17 mouse cellular contexts compared by ENCODE assay signal in the genomic region with DNA sequence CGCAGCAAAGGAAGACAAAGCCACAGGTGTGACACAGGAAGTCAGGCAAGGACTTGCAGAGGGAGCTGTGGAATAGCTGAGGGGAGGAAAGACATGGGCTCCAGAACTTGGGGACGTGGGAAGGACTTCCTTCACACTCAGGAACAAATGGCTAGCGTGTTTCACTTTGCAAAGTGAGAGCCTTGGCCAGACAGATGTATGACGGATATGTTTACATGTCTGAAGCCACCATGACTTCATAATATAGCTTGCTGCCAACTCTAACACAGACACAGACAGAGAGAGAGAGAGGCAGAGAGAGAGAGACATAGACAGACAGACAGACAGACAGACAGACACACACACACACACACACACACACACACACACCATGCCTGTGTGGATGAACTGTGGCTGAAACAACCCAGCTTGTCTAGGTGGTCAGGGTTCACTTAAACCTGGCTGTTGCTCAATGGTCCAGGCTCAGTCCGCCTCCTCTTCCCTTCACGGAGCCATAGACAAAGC. TPM values are rescaled to one million over a fixed set of nuclear protein-coding genes. Genes with fewer than 3 reads are reported as not detected.
DNase-seq lines count a peak whose midpoint lies in the region; ATAC-seq and TF ChIP-seq lines count a peak whose summit lies in the region.
"Had no signal": no experiment of that assay in that cellular context is flagged by ENCODE, and none has a peak within 500 bp of the region (broad histone marks: within the 10 kb centered on the region; RNA-seq: fewer than 3 reads in every experiment).

No protein-coding gene starts in this region.

- no peak overlapping the region for H3K27ac ChIP-seq in liver, embryonic 15.5 days (replicated peaks)
- no peak overlapping the region for H3K27ac ChIP-seq in liver, embryonic 12.5 days
- no peak overlapping the region for H3K27ac ChIP-seq in lung, postnatal 0 days (ENCODE audit: low read length)
- H3K27ac ChIP-seq in brown adipose tissue, adult 24 weeks (replicated peaks; ENCODE audit: low read depth, low read length), result peak overlapping the region; percentile 97
- no peak overlapping the region for H3K27ac ChIP-seq in forebrain, embryonic 16.5 days (ENCODE audit: low read length)
- H3K27ac ChIP-seq: embryonic facial prominence, embryonic 12.5 days; gastrocnemius, adult 2 months; hindbrain, embryonic 15.5 days had no signal

- no peaks in the 10 kb centered on the region for H3K9me3 ChIP-seq in liver, embryonic 15.5 days (replicated peaks)
- H3K9me3 ChIP-seq in liver, embryonic 12.5 days (replicated peaks), result peaks cover 13% of the 10 kb centered on the region; the same call in 1 of the 2 replicates
- H3K9me3 ChIP-seq in lung, postnatal 0 days (ENCODE audit: low read length), result 0 out of 2 replicates have a peak, but pooled peaks cover 7% of the 10 kb centered on the region
- no peaks in the 10 kb centered on the region for H3K9me3 ChIP-seq in forebrain, embryonic 16.5 days (ENCODE audit: control insufficient read depth, low read length)
- H3K9me3 ChIP-seq: embryonic facial prominence, embryonic 12.5 days; hindbrain, embryonic 15.5 days had no signal

- no peaks in the 10 kb centered on the region for H3K4me1 ChIP-seq in liver, embryonic 15.5 days (replicated peaks)
- H3K4me1 ChIP-seq in liver, embryonic 12.5 days, result no peaks in the 10 kb centered on the region
- no peaks in the 10 kb centered on the region for H3K4me1 ChIP-seq in lung, postnatal 0 days (ENCODE audit: insufficient read depth, low read depth, low read length)
- peaks cover 15% of the 10 kb centered on the region; the same call in 1 of the 2 replicates for H3K4me1 ChIP-seq in brown adipose tissue, adult 24 weeks (ENCODE audit: control insufficient read depth, insufficient read depth, insufficient read length, low read length)
- no peaks in the 10 kb centered on the region for H3K4me1 ChIP-seq in forebrain, embryonic 16.5 days (replicated peaks; ENCODE audit: control insufficient read depth, insufficient read depth, low read length)
- H3K4me1 ChIP-seq: embryonic facial prominence, embryonic 12.5 days; heart, embryonic 12.5 days; hindbrain, embryonic 15.5 days had no signal

- 51% methylated on average over 6 of the region's 6 CpGs for WGBS in liver, embryonic 15.5 days (ENCODE audit: insufficient replicate concordance)
- 45% methylated on average over 6 of the region's 6 CpGs for WGBS in liver, embryonic 12.5 days (ENCODE audit: insufficient replicate concordance)
- 41% methylated on average over 6 of the region's 6 CpGs for WGBS in lung, postnatal 0 days
- WGBS in forebrain, embryonic 16.5 days, result 76% methylated on average over 6 of the region's 6 CpGs

- TF ChIP-seq CTCF in lung, postnatal 0 days (IDR thresholded peaks at IDR 0.05), result no peak

- no peak overlapping the region for H3K9ac ChIP-seq in liver, embryonic 15.5 days
- H3K9ac ChIP-seq in liver, embryonic 12.5 days, result no peak overlapping the region
- no peak overlapping the region for H3K9ac ChIP-seq in lung, postnatal 0 days (replicated peaks; ENCODE audit: low read depth)
- no peak overlapping the region for H3K9ac ChIP-seq in forebrain, embryonic 16.5 days (replicated peaks; ENCODE audit: low read depth, low read length)
- H3K9ac ChIP-seq: embryonic facial prominence, embryonic 12.5 days; forebrain, postnatal 0 days; heart, embryonic 12.5 days; hindbrain, embryonic 15.5 days had no signal

- no peak overlapping the region for H3K4me3 ChIP-seq in liver, embryonic 15.5 days (replicated peaks)
- no peak overlapping the region for H3K4me3 ChIP-seq in liver, embryonic 12.5 days
- no peak overlapping the region for H3K4me3 ChIP-seq in lung, postnatal 0 days (ENCODE audit: low read depth, low read length)
- H3K4me3 ChIP-seq in brown adipose tissue, adult 24 weeks (ENCODE audit: insufficient read depth, low read depth, low read length), result no peak overlapping the region
- H3K4me3 ChIP-seq in forebrain, embryonic 16.5 days (replicated peaks; ENCODE audit: low read length), result no peak overlapping the region
- H3K4me3 ChIP-seq: embryonic facial prominence, embryonic 12.5 days; gastrocnemius, adult 2 months; heart, embryonic 12.5 days; hindbrain, embryonic 15.5 days had no signal

- no peak overlapping the region; the same call in 1 of the 2 replicates for H3K4me2 ChIP-seq in liver, embryonic 15.5 days
- H3K4me2 ChIP-seq in liver, embryonic 12.5 days, result no peak overlapping the region
- no peak overlapping the region for H3K4me2 ChIP-seq in lung, postnatal 0 days (replicated peaks; ENCODE audit: low read depth, low read length)
- H3K4me2 ChIP-seq in forebrain, embryonic 16.5 days (ENCODE audit: low read length), result no peak overlapping the region
- H3K4me2 ChIP-seq: embryonic facial prominence, embryonic 12.5 days; heart, embryonic 12.5 days; hindbrain, embryonic 15.5 days had no signal

- H3K36me3 ChIP-seq in liver, embryonic 15.5 days (replicated peaks), result no peaks in the 10 kb centered on the region
- H3K36me3 ChIP-seq in liver, embryonic 12.5 days, result no peaks in the 10 kb centered on the region
- H3K36me3 ChIP-seq in lung, postnatal 0 days (ENCODE audit: insufficient read depth, low read length), result no peaks in the 10 kb centered on the region
- peaks cover 23% of the 10 kb centered on the region for H3K36me3 ChIP-seq in forebrain, embryonic 16.5 days (ENCODE audit: control insufficient read depth, insufficient read depth)
- H3K36me3 ChIP-seq: embryonic facial prominence, embryonic 12.5 days; heart, embryonic 12.5 days had no signal

- H3K27me3 ChIP-seq in liver, embryonic 15.5 days, result no peaks in the 10 kb centered on the region
- peaks cover 8% of the 10 kb centered on the region; the same call in 1 of the 2 replicates for H3K27me3 ChIP-seq in liver, embryonic 12.5 days (replicated peaks)
- no peaks in the 10 kb centered on the region for H3K27me3 ChIP-seq in lung, postnatal 0 days (replicated peaks; ENCODE audit: insufficient read depth, low read length)
- H3K27me3 ChIP-seq in forebrain, embryonic 16.5 days (replicated peaks; ENCODE audit: control insufficient read depth, insufficient read depth, low read length), result no peaks in the 10 kb centered on the region
- H3K27me3 ChIP-seq: hindbrain, embryonic 15.5 days had no signal

- 0 out of 2 replicates have a peak, but pooled peaks have one; percentile 21 for TF ChIP-seq EP300 in lung, postnatal 0 days (IDR thresholded peaks at IDR 0.05)

- ATAC-seq in liver, embryonic 15.5 days (ENCODE audit: insufficient read depth), result peak; percentile 37; the same call in 1 of the 2 replicates
- ATAC-seq in liver, embryonic 12.5 days, result no peak
- peak; percentile 72 for ATAC-seq in lung, postnatal 0 days
- no peak for ATAC-seq in forebrain, embryonic 16.5 days
- ATAC-seq: forebrain, postnatal 0 days had no signal

- peak; percentile 57 for DNase-seq in lung, postnatal 0 days (ENCODE audit: low spot score)
- DNase-seq in lung, adult 18-20 months, result no peak
- DNase-seq in lung, postnatal 4 days, result peak; percentile 19 to 32
- DNase-seq: cerebellum, adult 11-12 months; cerebellum, adult 9-10 months; cerebellum, postnatal 25 days; forebrain, postnatal 0 days; gastrocnemius, adult 2 months; gastrocnemius, postnatal 25 days; heart, postnatal 36 days had no signal

RNA-seq across cellular contexts. Expression of a gene that starts 26.8 kb away (rescaled TPM):
- polyA plus RNA-seq in liver, embryonic 15.5 days (2015; fragmentation: Nextera tagmentation; extraction: Ambion mirVana), result 0.01 and 0.02 TPM in 2 replicates
- 0.01 and 0.05 TPM in 2 replicates for polyA plus RNA-seq in liver, embryonic 12.5 days (2016; fragmentation: Nextera tagmentation; extraction: Ambion mirVana)
- polyA plus RNA-seq in lung, postnatal 0 days (2015; fragmentation: Nextera tagmentation; extraction: Ambion mirVana), result 1.5 and 1.7 TPM in 2 replicates
- polyA plus RNA-seq in brown adipose tissue, adult 24 weeks (2012; ENCODE audit: insufficient read depth, insufficient read length, missing spikeins), result 7.1 and 8.0 TPM in 2 replicates
- polyA plus RNA-seq in forebrain, embryonic 16.5 days (2015; fragmentation: Nextera tagmentation; extraction: Ambion mirVana), result 28.8 and 30.4 TPM in 2 replicates

RNA-seq across cellular contexts. Expression of a gene that starts 43.2 kb away (rescaled TPM):
- 35.6 and 42.2 TPM in 2 replicates for polyA plus RNA-seq in liver, embryonic 15.5 days (2015; fragmentation: Nextera tagmentation; extraction: Ambion mirVana)
- polyA plus RNA-seq in liver, embryonic 12.5 days (2016; fragmentation: Nextera tagmentation; extraction: Ambion mirVana), result 62.3 and 66.2 TPM in 2 replicates
- 67.8 and 71.5 TPM in 2 replicates for polyA plus RNA-seq in lung, postnatal 0 days (2015; fragmentation: Nextera tagmentation; extraction: Ambion mirVana)
- polyA plus RNA-seq in brown adipose tissue, adult 24 weeks (2012; ENCODE audit: insufficient read depth, insufficient read length, missing spikeins), result 133 and 153 TPM in 2 replicates
- 92.7 TPM in 2 replicates for polyA plus RNA-seq in forebrain, embryonic 16.5 days (2015; fragmentation: Nextera tagmentation; extraction: Ambion mirVana)

RNA-seq across cellular contexts. Expression of a gene that starts 43.3 kb away (rescaled TPM):
- 15.9 and 17.3 TPM in 2 replicates for polyA plus RNA-seq in liver, embryonic 15.5 days (2015; fragmentation: Nextera tagmentation; extraction: Ambion mirVana)
- 39.6 and 40.8 TPM in 2 replicates for polyA plus RNA-seq in liver, embryonic 12.5 days (2016; fragmentation: Nextera tagmentation; extraction: Ambion mirVana)
- polyA plus RNA-seq in lung, postnatal 0 days (2015; fragmentation: Nextera tagmentation; extraction: Ambion mirVana), result 18.0 and 18.2 TPM in 2 replicates
- polyA plus RNA-seq in brown adipose tissue, adult 24 weeks (2012; ENCODE audit: insufficient read depth, insufficient read length, missing spikeins), result 12.9 and 17.1 TPM in 2 replicates
- 36.1 and 38.3 TPM in 2 replicates for polyA plus RNA-seq in forebrain, embryonic 16.5 days (2015; fragmentation: Nextera tagmentation; extraction: Ambion mirVana)

Comparison
In these comparisons a context has a peak if more than half of its experiments do, and no peak if none do; other contexts are left out.
1. ATAC-seq: peak in liver, embryonic 15.5 days (single experiment) and lung, postnatal 0 days (single experiment); none in liver, embryonic 12.5 days (single experiment) and forebrain, embryonic 16.5 days (single experiment).
2. DNase-seq: peak in lung, postnatal 0 days (single experiment) and lung, postnatal 4 days (2 of 2); none in lung, adult 18-20 months (0 of 2).